Mouse (Mus musculus) neutrophil, adult 5-6 weeks (primary cell): Measurements from ENCODE around the gene Rnasek. TPM values are rescaled to one million over a fixed set of nuclear protein-coding genes. Genes with fewer than 3 reads are reported as not detected.

Experiments used
- ATAC-seq: fragments of 151-379, 151-347 bp; 2 replicates; pipeline ENCODE4 v1.8.0; 2017; ENCODE audit warnings: mild to moderate bottlenecking, moderate TSS enrichment; ENCODE audit not compliant: insufficient number of reproducible peaks, poor library complexity, low FRiP score, severe bottlenecking; ENCODE audit errors: extremely low read depth
- total RNA-seq: library from RNA; stranded (forward); fragments of 200-1000 nt; gene quantifications from 2 replicates; pipeline ENCODE4 v1.2.3, GENCODE M21; 2017

The Rnasek gene
- total RNA-seq, 1 experiment from 2014 or later, result 69.0 TPM

- no peak for ATAC-seq
Measured at GRCm38 (mm10) chr11:70238591-70239440, 826 bp downstream of the Rnasek start.

GRCm38 (mm10) chr11:70237457-70238167, 2.0 kb downstream of the Rnasek start, which contains the start of gene 0610010K14Rik:
TSS of gene 0610010K14Rik (minus strand) at chr11:70237914.
- peak; percentile 87 for ATAC-seq

GRCm38 (mm10) chr11:70236717-70237116, 2.9 kb downstream of the Rnasek start:
- no peak for ATAC-seq

GRCm38 (mm10) chr11:70235254-70235900, 4.3 kb downstream of the Rnasek start:
- no peak for ATAC-seq

GRCm38 (mm10) chr11:70234497-70234896, 5.1 kb downstream of the Rnasek start:
- ATAC-seq, result no peak

GRCm38 (mm10) chr11:70234037-70234436, 5.6 kb downstream of the Rnasek start:
- no peak for ATAC-seq

GRCm38 (mm10) chr11:70233016-70233415, 6.6 kb downstream of the Rnasek start:
- ATAC-seq, result no peak

GRCm38 (mm10) chr11:70232546-70232945, 7.1 kb downstream of the Rnasek start:
- ATAC-seq, result no peak

GRCm38 (mm10) chr11:70230239-70230727, 9.4 kb downstream of the Rnasek start:
- peak; percentile 86 for ATAC-seq

- ATAC-seq, result no peak
Measured at GRCm38 (mm10) chr11:70229260-70230010, 10.2 kb downstream of the Rnasek start, which contains the start of gene Bcl6b. TSS of gene Bcl6b (minus strand) at chr11:70229798.

- peak; percentile 52; the same call in 1 of the 2 replicates for ATAC-seq
Measured at GRCm38 (mm10) chr11:70228828-70229227, 10.8 kb downstream of the Rnasek start.

GRCm38 (mm10) chr11:70227661-70228245, 11.9 kb downstream of the Rnasek start:
- no peak for ATAC-seq

GRCm38 (mm10) chr11:70227126-70227525, 12.5 kb downstream of the Rnasek start:
- ATAC-seq, result no peak

- ATAC-seq, result no peak
Measured at GRCm38 (mm10) chr11:70226602-70226890, 13.1 kb downstream of the Rnasek start.

GRCm38 (mm10) chr11:70225798-70226601, 13.6 kb downstream of the Rnasek start:
- ATAC-seq, result no peak

- ATAC-seq, result no peak
Measured at GRCm38 (mm10) chr11:70223724-70224123, 15.9 kb downstream of the Rnasek start.

GRCm38 (mm10) chr11:70221603-70222500, 17.8 kb downstream of the Rnasek start:
- ATAC-seq, result no peak
